Mouse (Mus musculus): ENCODE measurements around the gene Trabd. TPM values are rescaled to one million over a fixed set of nuclear protein-coding genes. Genes with fewer than 3 reads are reported as not detected.

Trabd gene
- polyA plus RNA-seq, 1 experiment: 74.1 TPM

- TF ChIP-seq CEBPB (IDR thresholded peaks at IDR 0.05; ENCODE audit: low read depth): no peak
- no peak for TF ChIP-seq MAX (IDR thresholded peaks at IDR 0.05)
- TF ChIP-seq CTCF (IDR thresholded peaks at IDR 0.05; ENCODE audit: control insufficient read depth, insufficient read depth, insufficient read length): no peak
- TF ChIP-seq MYOD1 (IDR thresholded peaks at IDR 0.05; ENCODE audit: control insufficient read depth, insufficient read length, low read depth): no peak
- TF ChIP-seq FOSL1 (IDR thresholded peaks at IDR 0.05; ENCODE audit: insufficient read depth, low read length, poor library complexity, severe bottlenecking): no peak
- TF ChIP-seq MYOG (IDR thresholded peaks at IDR 0.05; ENCODE audit: control insufficient read depth, extremely low read depth, insufficient read length): no peak
- TF ChIP-seq USF1 (IDR thresholded peaks at IDR 0.05; ENCODE audit: low read depth): no peak
- no peak within 1 kb of the TSS for H3ac ChIP-seq (ENCODE audit: control insufficient read depth, insufficient read length, low read depth)
- peaks cover 83% of the 10 kb centered on the region for H3K27me3 ChIP-seq (ENCODE audit: control insufficient read depth, insufficient read depth, insufficient read length)
- H3K79me3 ChIP-seq (ENCODE audit: low read depth): no peaks in the 10 kb centered on the region
- H3K79me2 ChIP-seq (ENCODE audit: control insufficient read depth, insufficient read depth): no peaks in the 10 kb centered on the region
- no peak within 1 kb of the TSS for H3K4me3 ChIP-seq (ENCODE audit: insufficient read depth, poor library complexity, severe bottlenecking)
- no peaks in the 10 kb centered on the region for H3K36me3 ChIP-seq (ENCODE audit: control insufficient read depth, insufficient read depth)
Observed at GRCm38 (mm10) chr15:89059161-89059931, 15.6 kb upstream of the Trabd start, which contains the start of gene Panx2. Gene Panx2 (plus strand): TSS chr15:89059734.

DNA sequence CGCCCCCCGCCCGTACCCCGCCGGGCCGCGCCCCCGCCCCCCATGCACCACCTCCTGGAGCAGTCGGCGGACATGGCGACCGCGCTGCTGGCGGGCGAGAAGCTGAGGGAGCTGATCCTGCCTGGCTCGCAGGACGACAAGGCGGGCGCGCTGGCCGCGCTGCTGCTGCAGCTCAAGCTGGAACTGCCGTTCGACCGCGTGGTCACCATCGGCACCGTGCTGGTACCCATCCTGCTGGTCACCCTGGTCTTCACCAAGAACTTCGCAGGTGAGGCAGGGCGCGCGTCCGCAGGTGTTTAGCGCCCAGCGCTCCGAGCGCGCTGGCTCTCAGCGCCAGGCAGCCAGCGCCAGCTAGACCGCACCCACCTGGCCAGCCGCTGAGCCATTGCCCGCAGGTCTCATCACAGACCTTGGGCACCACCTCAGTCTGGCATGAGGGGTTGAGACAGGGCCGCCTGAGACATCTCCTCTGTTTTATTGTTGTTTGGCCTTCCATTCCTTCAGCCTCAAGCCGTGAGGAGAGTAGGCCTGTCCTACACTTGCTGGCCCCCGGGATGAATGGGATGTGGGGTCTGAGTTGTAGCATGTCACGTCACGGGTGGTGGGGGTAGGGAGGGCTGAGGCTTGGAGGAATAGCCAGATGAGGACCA is 14.8 kb upstream of the Trabd start:
- H3K4me3 ChIP-seq (ENCODE audit: insufficient read depth, poor library complexity, severe bottlenecking): no peak overlapping the region
- TF ChIP-seq CTCF (IDR thresholded peaks at IDR 0.05; ENCODE audit: control insufficient read depth, insufficient read depth, insufficient read length): no peak
- no peaks in the 10 kb centered on the region for H3K79me2 ChIP-seq (ENCODE audit: control insufficient read depth, insufficient read depth)
- no peaks in the 10 kb centered on the region for H3K79me3 ChIP-seq (ENCODE audit: low read depth)
- peaks cover 82% of the 10 kb centered on the region for H3K27me3 ChIP-seq (ENCODE audit: control insufficient read depth, insufficient read depth, insufficient read length)
- no peaks in the 10 kb centered on the region for H3K36me3 ChIP-seq (ENCODE audit: control insufficient read depth, insufficient read depth)
- no peak overlapping the region for H3ac ChIP-seq (ENCODE audit: control insufficient read depth, insufficient read length, low read depth)

DNA sequence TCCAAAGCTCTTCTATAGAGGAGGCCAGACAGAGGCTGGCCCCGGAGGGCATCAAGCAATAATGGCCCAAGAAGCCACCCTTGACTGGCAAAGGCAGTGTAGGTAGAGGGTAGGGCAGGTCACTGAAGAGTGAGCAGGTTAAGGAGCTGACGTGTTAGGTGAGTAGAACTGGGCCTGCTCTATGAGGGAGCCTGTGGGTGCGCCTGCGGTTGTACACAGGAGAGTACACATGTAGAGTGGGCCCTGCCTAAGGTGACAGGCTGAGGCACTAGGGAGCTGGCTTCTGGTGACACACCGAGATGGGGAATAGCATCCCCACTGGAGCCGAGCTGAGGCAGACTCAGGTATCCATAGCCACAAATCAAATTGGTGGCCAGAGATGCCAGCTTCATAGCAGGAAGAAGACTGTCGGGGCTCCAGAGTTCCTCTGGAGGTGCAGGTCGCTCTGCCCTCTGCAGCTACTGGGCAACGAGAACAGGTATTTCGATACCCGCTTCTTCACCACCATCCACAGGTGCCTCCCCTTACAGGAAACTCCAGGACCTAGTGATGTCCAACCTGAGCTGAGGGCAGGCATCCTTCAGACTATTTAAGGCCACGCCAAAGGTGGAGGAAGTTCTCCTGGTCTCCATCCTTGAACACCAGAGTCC is 14.0 kb upstream of the Trabd start:
- Histone ChIP-seq H3K79me3 (ENCODE audit: low read depth) (no peaks in the 10 kb centered on the region), H3K4me3 (ENCODE audit: insufficient read depth, poor library complexity, severe bottlenecking) (no peak overlapping the region), H3K27me3 (ENCODE audit: control insufficient read depth, insufficient read depth, insufficient read length) (peaks cover 81% of the 10 kb centered on the region), H3K79me2 (ENCODE audit: control insufficient read depth, insufficient read depth) (no peaks in the 10 kb centered on the region), H3K36me3 (ENCODE audit: control insufficient read depth, insufficient read depth) (no peaks in the 10 kb centered on the region), H3ac (ENCODE audit: control insufficient read depth, insufficient read length, low read depth) (no peak overlapping the region)
- TF ChIP-seq CEBPB (IDR thresholded peaks at IDR 0.05; ENCODE audit: low read depth): no peak
- TF ChIP-seq CTCF (IDR thresholded peaks at IDR 0.05; ENCODE audit: control insufficient read depth, insufficient read depth, insufficient read length): no peak
- no peak for TF ChIP-seq MYOD1 (IDR thresholded peaks at IDR 0.05; ENCODE audit: control insufficient read depth, insufficient read length, low read depth)
- no peak for TF ChIP-seq MYOG (IDR thresholded peaks at IDR 0.05; ENCODE audit: control insufficient read depth, extremely low read depth, insufficient read length)
- no peak for TF ChIP-seq MAX (IDR thresholded peaks at IDR 0.05)
- no peak for TF ChIP-seq FOSL1 (IDR thresholded peaks at IDR 0.05; ENCODE audit: insufficient read depth, low read length, poor library complexity, severe bottlenecking)
- TF ChIP-seq USF1 (IDR thresholded peaks at IDR 0.05; ENCODE audit: low read depth): no peak

DNA sequence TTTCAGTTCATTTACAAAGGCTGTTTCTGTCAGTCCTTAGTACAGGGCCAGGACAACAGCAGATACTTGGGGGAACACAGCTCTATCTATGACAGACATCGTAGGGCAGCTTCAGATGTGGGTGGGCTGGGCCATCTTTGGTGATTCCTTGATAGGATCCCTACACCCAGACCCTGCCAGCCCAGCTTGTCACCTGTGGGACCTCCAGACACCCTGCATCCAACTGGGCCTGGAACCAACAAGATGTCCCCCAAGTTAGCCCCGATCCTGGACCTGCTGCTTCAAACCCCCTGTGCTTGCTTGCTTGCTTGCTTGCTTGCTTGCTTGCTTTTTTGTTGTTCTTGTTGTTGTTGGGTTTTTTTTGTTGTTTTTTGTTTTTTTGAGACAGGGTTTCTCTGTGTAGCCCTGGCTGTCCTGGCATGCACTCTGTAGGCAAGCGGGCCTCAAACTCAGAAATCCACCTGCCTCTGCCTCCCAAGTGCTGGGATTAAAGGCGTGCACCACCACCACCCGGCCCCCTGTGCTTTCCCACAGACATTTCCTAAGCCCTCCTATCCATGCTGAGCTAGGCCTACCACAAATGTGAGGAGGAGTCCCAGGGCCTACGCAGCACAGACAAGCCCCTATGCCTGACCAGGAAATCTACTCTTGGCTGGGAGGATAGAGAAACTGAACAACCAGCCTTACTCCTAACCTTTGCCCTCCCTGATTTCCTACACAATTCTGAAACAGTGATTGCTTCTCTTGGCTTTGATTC is 13.0 kb upstream of the Trabd start:
- Histone ChIP-seq H3K79me2 (ENCODE audit: control insufficient read depth, insufficient read depth) (no peaks in the 10 kb centered on the region), H3ac (ENCODE audit: control insufficient read depth, insufficient read length, low read depth) (no peak overlapping the region), H3K79me3 (ENCODE audit: low read depth) (no peaks in the 10 kb centered on the region), H3K4me3 (ENCODE audit: insufficient read depth, poor library complexity, severe bottlenecking) (no peak overlapping the region), H3K27me3 (ENCODE audit: control insufficient read depth, insufficient read depth, insufficient read length) (peaks cover 81% of the 10 kb centered on the region), H3K36me3 (ENCODE audit: control insufficient read depth, insufficient read depth) (no peaks in the 10 kb centered on the region)
- TF ChIP-seq USF1 (IDR thresholded peaks at IDR 0.05; ENCODE audit: low read depth) (no peak), MYOD1 (IDR thresholded peaks at IDR 0.05; ENCODE audit: control insufficient read depth, insufficient read length, low read depth) (no peak), MAX (IDR thresholded peaks at IDR 0.05) (no peak), FOSL1 (IDR thresholded peaks at IDR 0.05; ENCODE audit: insufficient read depth, low read length, poor library complexity, severe bottlenecking) (no peak), CTCF (IDR thresholded peaks at IDR 0.05; ENCODE audit: control insufficient read depth, insufficient read depth, insufficient read length) (no peak), MYOG (IDR thresholded peaks at IDR 0.05; ENCODE audit: control insufficient read depth, extremely low read depth, insufficient read length) (no peak)

DNA sequence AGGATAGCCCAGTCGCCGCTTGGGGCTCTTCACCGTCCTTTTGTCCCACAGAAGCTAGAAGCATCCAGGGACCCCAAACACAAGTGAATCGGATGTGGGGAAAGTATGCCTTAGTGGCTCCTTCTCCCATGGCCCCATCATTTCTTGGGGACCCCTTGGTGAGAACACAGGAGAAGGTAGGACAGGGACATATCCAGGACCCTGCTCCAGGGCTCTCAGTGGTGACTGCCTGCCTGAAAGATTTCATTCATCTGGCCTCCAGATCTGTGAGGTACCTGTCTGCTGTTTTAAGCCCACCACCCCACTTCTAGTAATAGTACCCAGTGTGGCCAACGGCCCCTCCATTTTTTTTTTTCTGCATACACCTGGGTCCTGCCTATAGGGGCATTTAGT is 12.4 kb upstream of the Trabd start:
- Histone ChIP-seq H3K79me3 (ENCODE audit: low read depth) (no peaks in the 10 kb centered on the region), H3K79me2 (ENCODE audit: control insufficient read depth, insufficient read depth) (no peaks in the 10 kb centered on the region), H3K27me3 (ENCODE audit: control insufficient read depth, insufficient read depth, insufficient read length) (peaks cover 86% of the 10 kb centered on the region), H3K4me3 (ENCODE audit: insufficient read depth, poor library complexity, severe bottlenecking) (no peak overlapping the region), H3K36me3 (ENCODE audit: control insufficient read depth, insufficient read depth) (no peaks in the 10 kb centered on the region), H3ac (ENCODE audit: control insufficient read depth, insufficient read length, low read depth) (no peak overlapping the region)
- no peak for TF ChIP-seq USF1 (IDR thresholded peaks at IDR 0.05; ENCODE audit: low read depth)
- no peak for TF ChIP-seq MYOG (IDR thresholded peaks at IDR 0.05; ENCODE audit: control insufficient read depth, extremely low read depth, insufficient read length)
